Mouse (Mus musculus): Measurements from ENCODE around the gene Zfp286.

The Zfp286 gene

GRCm38 (mm10) chr11:62706141-62706540 is 83.1 kb downstream of the Zfp286 start:
- no peak for DNase-seq (ENCODE audit: low read depth, low spot score)
